Mouse (Mus musculus) Patski (cell line): ENCODE measurements at regions not wholly inside any gene's neighbourhood (a gene's known extent, or its start where the extent isn't known, plus 50 kb on each side); places are given as distances from the start of the nearest gene placed in this dataset.

ENCODE experiments used
- ATAC-seq: fragments of 100-300 bp; one replicate; pipeline ENCODE4 v1.8.0; 2021
- CTCF ChIA-PET: fragments of 350-600 bp; sonication (Branson Sonifier 250); formaldehyde crosslinking; loops from one replicate; lab custom pipeline; 2022; ENCODE audit warnings: inconsistent platforms; lab: Charles Lee
- POLR2A ChIA-PET: fragments of 350-600 bp; sonication (Branson Sonifier 250); formaldehyde crosslinking; loops from one replicate; lab custom pipeline; 2022; ENCODE audit warnings: antibody characterized with exemption, inconsistent platforms; lab: Charles Lee
- DNase-seq: peaks from one replicate; pipeline ENCODE4 v3.0.0-alpha.2; 2011; ENCODE audit warnings: low read depth, low spot score
- H3K27me3 ChIP-seq: fragments of 371-371 bp; one replicate; pipeline ENCODE4 v1.5.1; 2021
- CTCF ChIP-seq: fragments of 100-300 bp; IDR thresholded peaks from one replicate; pipeline ENCODE4 v1.5.1; 2021
- in situ Hi-C: fragments of 300-500 bp; cut with MboI; formaldehyde crosslinking; loops from 3 replicates; pipeline ENCODE4 v1.11.1; 2018; ENCODE audit warnings: low pct_unique_long_range_greater_than_20kb, mixed read lengths

- H3K27me3 ChIP-seq = peaks cover under 1% of the 10 kb centered on the region
- ATAC-seq (no peak), DNase-seq (no peak)
- TF ChIP-seq CTCF = no peak
- POLR2A ChIA-PET = interaction anchor here (0.6 kb wide), 1 partner anchor 30 kb away, joined by 5 read pairs; no protein-coding TSS in a partner anchor
- CTCF ChIA-PET = no interaction called here
- in situ Hi-C loops = loop anchor here (25.0 kb wide), 1 partner anchor 126 kb away; no protein-coding TSS in a partner anchor
These were observed 51.3 kb upstream of the Serbp1 start for GRCm38 (mm10) chr6:67186537-67187274.

GRCm38 (mm10) chr6:67184662-67185061, 53.3 kb upstream of the Serbp1 start:
- ChIA-PET CTCF (interaction anchor here (1.5 kb wide), 2 partner anchors 11 to 14 kb away, joined by 4 to 8 read pairs; no protein-coding TSS in a partner anchor), POLR2A (interaction anchor here (0.9 kb wide), 1 partner anchor 239 kb away, joined by 3 read pairs; no protein-coding TSS in a partner anchor)
- no peaks in the 10 kb centered on the region for H3K27me3 ChIP-seq
- no peak for TF ChIP-seq CTCF
- ATAC-seq (no peak), DNase-seq (no peak)
- in situ Hi-C loops = loop anchor here (25.0 kb wide), 1 partner anchor 128 kb away; no protein-coding TSS in a partner anchor

GRCm38 (mm10) chr6:67183481-67184215, 54.3 kb upstream of the Serbp1 start:
- CTCF ChIA-PET = interaction anchor here (1.5 kb wide), 2 partner anchors 12 to 13 kb away, joined by 4 to 8 read pairs; no protein-coding TSS in a partner anchor
- no peaks in the 10 kb centered on the region for H3K27me3 ChIP-seq
- ATAC-seq = no peak
- POLR2A ChIA-PET = interaction anchor here (0.9 kb wide), 1 partner anchor 238 kb away, joined by 3 read pairs; no protein-coding TSS in a partner anchor
- DNase-seq = no peak
- TF ChIP-seq CTCF = no peak
- in situ Hi-C loops = loop anchor here (25.0 kb wide), 1 partner anchor 129 kb away; no protein-coding TSS in a partner anchor

- H3K27me3 ChIP-seq = no peaks in the 10 kb centered on the region
- ATAC-seq = no peak
- DNase-seq = no peak
- CTCF ChIA-PET = interaction anchor here (1.2 kb wide), 1 partner anchor 50 kb away, joined by 3 read pairs; no protein-coding TSS in a partner anchor
- POLR2A ChIA-PET = no interaction called here
- in situ Hi-C loops = loop anchor here (25.0 kb wide), 1 partner anchor 130 kb away; no protein-coding TSS in a partner anchor
- TF ChIP-seq CTCF = no peak
These were observed 55.5 kb upstream of the Serbp1 start for GRCm38 (mm10) chr6:67182453-67182852.

GRCm38 (mm10) chr6:67181459-67181858, 56.5 kb upstream of the Serbp1 start:
- no peaks in the 10 kb centered on the region for H3K27me3 ChIP-seq
- ChIA-PET CTCF (interaction anchor here (1.2 kb wide), 1 partner anchor 51 kb away, joined by 3 read pairs; no protein-coding TSS in a partner anchor), POLR2A (no interaction called here)
- DNase-seq (no peak), ATAC-seq (no peak)
- TF ChIP-seq CTCF = no peak
- in situ Hi-C loops = loop anchor here (25.0 kb wide), 1 partner anchor 131 kb away; no protein-coding TSS in a partner anchor

- no peak for TF ChIP-seq CTCF
These were observed 58.6 kb upstream of the Serbp1 start for GRCm38 (mm10) chr6:67179416-67179815.

GRCm38 (mm10) chr6:67178531-67178930, 59.4 kb upstream of the Serbp1 start:
- no peak for TF ChIP-seq CTCF
- no peak for ATAC-seq
- ChIA-PET POLR2A (no interaction called here), CTCF (no interaction called here)
- H3K27me3 ChIP-seq = peaks cover 3% of the 10 kb centered on the region
- no peak for DNase-seq
- in situ Hi-C loops = loop anchor here (25.0 kb wide), 1 partner anchor 134 kb away; no protein-coding TSS in a partner anchor

More at GRCm38 (mm10) chr6:67179416-67179815, 58.6 kb upstream of the Serbp1 start:
- no peak for ATAC-seq
- POLR2A ChIA-PET = interaction anchor here (0.6 to 0.7 kb wide), 2 partner anchors 12 to 88 kb away, joined by 3 read pairs; no protein-coding TSS in a partner anchor
- no peak for DNase-seq
- peaks cover 3% of the 10 kb centered on the region for H3K27me3 ChIP-seq
- CTCF ChIA-PET = interaction anchor here (1.4 kb wide), 1 partner anchor 10 kb away, joined by 4 read pairs; no protein-coding TSS in a partner anchor
- in situ Hi-C loops = loop anchor here (25.0 kb wide), 1 partner anchor 133 kb away; no protein-coding TSS in a partner anchor

GRCm38 (mm10) chr6:67178101-67178500, 59.9 kb upstream of the Serbp1 start:
- POLR2A ChIA-PET = no interaction called here

GRCm38 (mm10) chr6:67170674-67170946, 67.4 kb upstream of the Serbp1 start:
- ChIA-PET CTCF (interaction anchor here (0.8 to 2.2 kb wide), 18 partner anchors 9 to 280 kb away, joined by 3 to 14 read pairs (median 4); no protein-coding TSS in a partner anchor), POLR2A (interaction anchor here (0.6 kb wide), 1 partner anchor 340 kb away, joined by 3 read pairs; no protein-coding TSS in a partner anchor)
- H3K27me3 ChIP-seq = peaks cover 6% of the 10 kb centered on the region
- no peak for DNase-seq
- in situ Hi-C loops = no loop called here
- no peak for TF ChIP-seq CTCF
- no peak for ATAC-seq

More at GRCm38 (mm10) chr6:67178101-67178500, 59.9 kb upstream of the Serbp1 start:
- in situ Hi-C loops = loop anchor here (25.0 kb wide), 1 partner anchor 134 kb away; no protein-coding TSS in a partner anchor
- DNase-seq (no peak), ATAC-seq (no peak)
- TF ChIP-seq CTCF = no peak
- peaks cover 4% of the 10 kb centered on the region for H3K27me3 ChIP-seq
- CTCF ChIA-PET = no interaction called here
